Mouse (Mus musculus) intestine, embryonic 16.5 days (tissue): ENCODE measurements around the gene Cep95. TPM values are rescaled to one million over a fixed set of nuclear protein-coding genes. Genes with fewer than 3 reads are reported as not detected.

Source experiments
- ATAC-seq: fragments of 200-750 bp; cut with Nextera tagmentation; 2 replicates; pipeline ENCODE4 v1.8.0; 2017; ENCODE audit warnings: moderate TSS enrichment, moderate library complexity
- H3K27ac ChIP-seq: fragments of 300-500 bp; sonication (generic); 2 replicates; pipeline ENCODE4 v1.5.1; 2014; ENCODE audit warnings: mild to moderate bottlenecking, low read length
- H3K27me3 ChIP-seq: fragments of 300-500 bp; sonication (generic); replicated peaks from 2 replicates; pipeline ENCODE4 v1.6.1; 2014; ENCODE audit warnings: low read length, control low read depth, mixed read lengths; ENCODE audit not compliant: control insufficient read depth, insufficient read depth
- H3K36me3 ChIP-seq: fragments of 300-500 bp; sonication (generic); 2 replicates; pipeline ENCODE4 v1.6.1; 2014; ENCODE audit warnings: low read length, control low read depth; ENCODE audit not compliant: control insufficient read depth, insufficient read depth
- H3K4me1 ChIP-seq: fragments of 300-500 bp; sonication (generic); 2 replicates; pipeline ENCODE4 v1.6.1; 2014; ENCODE audit warnings: low read length, control low read depth, mixed read lengths; ENCODE audit not compliant: control insufficient read depth, insufficient read depth
- H3K4me2 ChIP-seq: fragments of 300-500 bp; sonication (generic); 2 replicates; pipeline ENCODE4 v1.6.1; 2014; ENCODE audit warnings: low read depth, low read length, control low read depth
- H3K4me3 ChIP-seq: fragments of 300-500 bp; sonication (generic); 2 replicates; pipeline ENCODE4 v1.5.1; 2014; ENCODE audit warnings: mild to moderate bottlenecking, low read length
- H3K9ac ChIP-seq: fragments of 300-500 bp; sonication (generic); 2 replicates; pipeline ENCODE4 v1.6.1; 2014; ENCODE audit warnings: low read depth, low read length
- H3K9me3 ChIP-seq: fragments of 300-500 bp; sonication (generic); 2 replicates; pipeline ENCODE4 v1.6.1; 2016; ENCODE audit warnings: low read length, control low read depth; ENCODE audit not compliant: control insufficient read depth
- WGBS: fragments of 180-500 bp; shearing (Covaris S2); extraction: QIAGEN DNeasy Blood & Tissue Kit; methylation state at CpG from one replicate; pipeline ENCODE4 v1.1.7; 2014; 5-methylcytosine and 5-hydroxymethylcytosine counted together
- polyA plus RNA-seq: library from polyadenylated mRNA; unstranded; fragments of >200 nt; fragmentation: Nextera tagmentation; extraction: Ambion mirVana; gene quantifications from 2 replicates; pipeline ENCODE4 v1.2.1, GENCODE M21; 2015

Gene Cep95
- polyA plus RNA-seq, 1 experiment from 2014 or later, result 16.3 TPM

DNA sequence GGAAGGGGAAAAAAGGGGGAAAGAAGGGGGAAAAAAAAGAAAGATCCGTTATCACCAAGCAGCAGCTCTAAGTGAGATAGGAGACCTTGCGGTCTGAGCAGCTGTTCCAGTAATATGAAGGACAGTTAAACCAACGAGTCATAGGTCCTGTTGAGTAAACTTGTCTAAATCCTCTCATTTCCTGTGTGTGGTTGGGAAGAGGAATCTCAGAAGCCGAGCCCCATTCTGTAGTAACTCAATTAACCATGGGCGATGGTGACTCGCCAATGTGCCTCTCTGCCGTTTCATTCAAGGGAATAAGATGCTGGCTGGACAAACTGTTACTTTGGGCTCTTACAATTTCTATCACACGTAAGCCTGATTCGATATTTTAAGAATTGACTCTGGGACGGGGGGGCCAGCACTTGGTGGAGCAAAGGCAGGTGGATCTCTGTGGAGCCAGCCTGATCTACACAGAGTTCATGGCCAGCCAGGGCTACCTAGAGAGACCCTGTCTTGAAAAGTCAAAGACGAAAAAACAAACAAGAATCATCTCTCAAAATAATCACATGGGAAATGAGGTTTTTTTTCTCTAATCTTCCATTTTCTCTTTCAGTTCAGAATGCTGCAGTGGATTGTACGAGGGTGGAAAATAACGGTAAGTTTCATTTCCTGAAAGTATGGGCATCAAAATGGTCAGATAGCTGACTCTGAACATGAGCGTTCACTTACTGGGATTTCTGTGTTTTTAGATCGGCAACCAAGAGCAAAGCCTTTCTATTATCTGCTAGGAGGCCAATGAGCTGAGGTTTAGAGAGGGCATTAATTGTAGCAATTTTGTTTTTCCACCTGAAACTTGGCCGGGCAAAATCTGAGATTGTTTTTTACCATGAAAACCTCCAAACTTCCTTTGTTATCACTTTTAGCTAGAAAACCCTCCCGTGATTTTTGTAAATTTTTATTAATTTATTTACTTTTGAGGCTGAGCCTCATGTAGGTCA is 37.7 kb upstream of the Cep95 start, which contains the start of gene Milr1:
Milr1 (plus strand) TSS at position 188 of the 980 bp plus-strand sequence.
- H3K27me3 ChIP-seq, result no peaks in the 10 kb centered on the region
- H3K36me3 ChIP-seq, result no peaks in the 10 kb centered on the region
- no peaks in the 10 kb centered on the region for H3K4me1 ChIP-seq
- no peak within 1 kb of the TSS for H3K4me3 ChIP-seq
- 77% methylated on average over 17 of the region's 17 CpGs for WGBS
- H3K27ac ChIP-seq, result no peak within 1 kb of the TSS
- H3K9ac ChIP-seq, result no peak within 1 kb of the TSS
- no peak for ATAC-seq
- 0 out of 2 replicates have a peak, but pooled peaks cover 3% of the 10 kb centered on the region for H3K9me3 ChIP-seq
- no peak within 1 kb of the TSS for H3K4me2 ChIP-seq

DNA sequence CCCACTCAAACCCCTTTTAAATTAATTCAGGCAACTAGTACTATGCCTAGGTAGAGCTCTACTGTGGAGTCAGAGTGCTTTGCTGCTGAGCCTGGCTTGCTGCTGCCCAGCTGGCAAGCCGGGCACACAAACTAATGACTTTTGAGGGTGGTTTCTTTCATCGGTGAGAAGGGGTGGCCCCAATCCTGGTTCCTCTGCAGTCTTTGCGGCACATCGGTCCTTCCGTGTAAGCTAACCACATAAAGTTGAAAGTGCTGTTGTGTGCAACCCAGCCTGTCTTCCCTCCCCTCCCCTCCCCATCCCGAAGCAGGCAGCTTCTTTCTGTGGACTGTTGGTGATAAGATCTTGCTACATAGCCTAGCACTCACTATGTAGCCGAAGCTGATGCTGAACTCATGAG is 36.9 kb upstream of the Cep95 start:
- WGBS, result 68% methylated on average over 7 of the region's 7 CpGs
- no peak for ATAC-seq
- no peak overlapping the region for H3K4me2 ChIP-seq
- no peak overlapping the region for H3K9ac ChIP-seq
- no peak overlapping the region for H3K27ac ChIP-seq
- no peak overlapping the region for H3K4me3 ChIP-seq
- no peaks in the 10 kb centered on the region for H3K27me3 ChIP-seq
- H3K36me3 ChIP-seq, result no peaks in the 10 kb centered on the region
- H3K9me3 ChIP-seq, result 0 out of 2 replicates have a peak, but pooled peaks cover 2% of the 10 kb centered on the region
- no peaks in the 10 kb centered on the region for H3K4me1 ChIP-seq

DNA sequence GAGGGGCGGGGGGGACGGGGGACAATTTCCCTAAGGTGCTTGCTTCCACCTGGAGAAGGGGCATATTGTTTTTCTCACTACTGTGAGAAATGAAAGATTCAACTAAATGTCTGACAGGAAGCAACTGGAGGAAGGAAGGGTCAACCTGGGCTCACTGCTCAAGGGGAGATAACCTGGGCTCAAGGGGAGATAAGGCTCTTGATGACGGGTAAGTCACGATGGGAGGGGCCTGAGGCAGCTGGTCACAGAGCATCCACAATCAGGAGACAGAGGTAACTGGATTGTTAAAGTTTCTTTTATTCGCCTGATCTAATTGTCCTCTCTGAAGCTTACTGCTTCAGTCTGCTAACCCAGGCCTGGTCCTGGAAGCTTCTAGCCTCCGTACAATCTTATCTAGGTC is 35.7 kb upstream of the Cep95 start:
- Histone ChIP-seq H3K4me2 (no peak overlapping the region), H3K4me3 (no peak overlapping the region), H3K27me3 (no peaks in the 10 kb centered on the region), H3K9ac (no peak overlapping the region), H3K27ac (no peak overlapping the region), H3K4me1 (no peaks in the 10 kb centered on the region), H3K36me3 (no peaks in the 10 kb centered on the region), H3K9me3 (no peaks in the 10 kb centered on the region)
- 68% methylated on average over 6 of the region's 6 CpGs for WGBS
- no peak for ATAC-seq

DNA sequence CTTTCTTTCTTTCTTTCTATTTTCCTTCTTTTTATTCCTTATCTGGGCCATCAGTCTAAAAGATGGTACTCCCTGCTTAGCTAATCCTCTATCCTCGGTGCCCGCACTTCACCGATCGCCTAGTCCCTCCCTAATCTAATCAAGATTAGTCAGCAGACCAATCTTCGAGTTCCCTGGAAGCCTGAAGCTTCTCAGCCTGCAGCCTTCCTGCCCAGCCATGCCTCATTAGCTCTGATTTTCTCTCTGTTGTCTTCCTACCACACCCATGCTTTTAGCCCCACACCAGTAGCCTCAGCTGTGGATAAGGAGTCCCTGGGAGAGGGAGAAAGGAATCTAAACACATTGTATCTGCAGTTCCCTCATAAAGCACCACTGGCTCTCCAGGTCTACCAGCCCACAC is 33.5 kb upstream of the Cep95 start:
- WGBS, result 45% methylated on average over 5 of the region's 5 CpGs
- ATAC-seq, result no peak
- H3K27ac ChIP-seq, result no peak overlapping the region
- H3K4me1 ChIP-seq, result no peaks in the 10 kb centered on the region
- H3K4me2 ChIP-seq, result no peak overlapping the region
- H3K9ac ChIP-seq, result no peak overlapping the region
- no peaks in the 10 kb centered on the region for H3K36me3 ChIP-seq
- H3K4me3 ChIP-seq, result no peak overlapping the region
- no peaks in the 10 kb centered on the region for H3K9me3 ChIP-seq
- H3K27me3 ChIP-seq, result no peaks in the 10 kb centered on the region

DNA sequence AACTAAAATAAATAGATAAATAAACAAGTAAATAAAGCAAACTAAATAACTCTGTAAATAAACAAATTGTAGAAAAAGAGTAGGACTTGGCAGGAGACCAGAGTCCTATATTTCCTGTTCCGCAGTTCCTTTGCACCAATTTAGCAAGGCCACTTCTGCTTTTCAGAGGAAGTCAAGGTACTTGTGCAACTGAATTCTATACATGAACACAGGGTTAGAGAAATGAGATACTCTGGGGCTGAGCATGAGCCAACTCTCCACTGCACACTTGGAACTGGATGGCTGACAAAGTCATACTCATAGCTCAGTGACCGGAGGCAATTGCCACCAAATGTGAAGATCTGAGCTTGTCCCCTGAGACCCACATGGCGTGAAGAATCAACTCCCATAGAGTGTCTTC is 30.0 kb upstream of the Cep95 start:
- WGBS, result 90% methylated on average over 3 of the region's 3 CpGs
- H3K27ac ChIP-seq, result no peak overlapping the region
- no peak overlapping the region for H3K4me3 ChIP-seq
- H3K9ac ChIP-seq, result no peak overlapping the region
- H3K4me1 ChIP-seq, result peaks cover 11% of the 10 kb centered on the region
- ATAC-seq, result no peak
- H3K9me3 ChIP-seq, result no peaks in the 10 kb centered on the region
- H3K27me3 ChIP-seq, result no peaks in the 10 kb centered on the region
- no peak overlapping the region for H3K4me2 ChIP-seq
- no peaks in the 10 kb centered on the region for H3K36me3 ChIP-seq

DNA sequence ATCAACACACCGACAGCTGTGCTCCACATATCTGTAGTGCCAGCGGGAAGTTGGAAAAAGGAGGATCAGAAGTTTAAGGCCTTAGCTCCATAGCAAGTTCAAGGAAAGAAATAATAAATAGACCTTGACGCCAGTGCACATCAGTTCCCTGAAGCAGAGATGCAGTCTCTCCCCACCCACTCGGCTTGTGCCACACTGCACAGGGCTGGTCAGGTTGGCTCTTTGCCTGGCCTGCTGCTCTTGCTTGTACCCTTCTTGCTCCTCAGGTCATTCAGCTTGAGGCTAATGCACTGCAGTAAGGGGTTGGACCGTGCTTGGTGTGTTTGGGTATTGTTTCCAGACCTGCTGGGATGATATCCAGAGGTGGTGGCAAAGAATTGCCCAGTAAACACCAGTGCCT is 28.5 kb upstream of the Cep95 start:
- Histone ChIP-seq H3K27me3 (no peaks in the 10 kb centered on the region), H3K4me3 (no peak overlapping the region), H3K27ac (no peak overlapping the region), H3K4me1 (peaks cover 11% of the 10 kb centered on the region), H3K4me2 (no peak overlapping the region), H3K9ac (no peak overlapping the region), H3K9me3 (no peaks in the 10 kb centered on the region), H3K36me3 (no peaks in the 10 kb centered on the region)
- ATAC-seq, result no peak
- 88% methylated on average over 5 of the region's 5 CpGs for WGBS

DNA sequence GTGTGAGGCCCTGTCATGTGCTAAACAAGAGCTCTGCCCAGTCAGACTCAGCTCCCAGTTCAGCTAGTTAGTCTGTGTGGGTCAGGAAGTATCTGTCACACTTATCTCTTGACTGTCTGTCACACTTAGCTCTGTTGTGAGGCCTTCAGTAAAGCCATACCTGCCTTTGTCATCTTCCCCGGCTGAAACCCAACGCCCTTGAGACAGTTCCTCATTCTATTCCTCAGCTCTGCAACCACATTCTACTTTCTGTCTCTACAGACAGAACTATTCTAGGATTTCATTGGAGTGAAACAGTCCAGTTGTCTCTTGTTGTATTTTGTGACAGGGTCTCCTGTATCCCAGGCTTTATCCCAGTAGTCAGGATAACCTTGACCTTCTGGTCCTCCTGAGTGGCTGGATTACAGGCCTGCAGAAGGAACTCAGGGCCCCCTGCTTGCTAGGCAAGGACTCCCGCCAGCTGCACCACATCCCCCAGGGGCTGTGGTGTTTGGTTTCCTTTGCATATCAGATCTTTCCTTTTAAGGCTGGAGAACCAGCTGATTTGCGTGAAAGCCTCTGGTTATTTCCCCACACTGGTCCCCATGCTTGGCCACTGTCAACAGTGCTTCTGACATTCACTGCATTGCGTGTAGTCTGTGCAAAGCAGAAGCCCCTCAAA is 26.8 kb upstream of the Cep95 start:
- Histone ChIP-seq H3K9me3 (no peaks in the 10 kb centered on the region), H3K27ac (peak overlapping the region; percentile 53), H3K4me2 (no peak overlapping the region), H3K27me3 (no peaks in the 10 kb centered on the region), H3K9ac (no peak overlapping the region), H3K4me1 (peaks cover 11% of the 10 kb centered on the region), H3K36me3 (no peaks in the 10 kb centered on the region; the same call in 1 of the 2 replicates), H3K4me3 (no peak overlapping the region)
- peak; percentile 77 for ATAC-seq
- 20% methylated on average over 5 of the region's 5 CpGs for WGBS

DNA sequence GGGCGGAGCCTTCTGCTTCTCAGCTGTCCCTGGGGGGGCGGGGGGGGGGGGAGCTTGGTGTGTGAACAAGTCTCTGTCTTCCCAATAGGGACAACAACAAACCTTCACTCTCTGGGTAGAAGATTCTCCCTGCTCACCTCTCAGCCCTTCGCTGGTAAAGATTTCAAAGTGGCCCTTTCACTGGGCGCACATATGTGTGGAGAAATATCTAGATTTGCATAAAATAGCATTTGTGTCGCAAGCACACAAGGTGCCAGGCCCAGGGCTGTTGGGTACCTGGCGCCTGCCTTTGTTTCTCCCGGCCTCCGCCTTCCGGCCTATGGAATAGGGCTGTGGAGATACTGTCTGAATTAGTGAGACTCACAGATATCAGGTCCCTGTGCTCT is 26.3 kb upstream of the Cep95 start:
- H3K4me3 ChIP-seq, result no peak overlapping the region
- no peak overlapping the region for H3K9ac ChIP-seq
- no peaks in the 10 kb centered on the region for H3K27me3 ChIP-seq
- H3K4me1 ChIP-seq, result peaks cover 11% of the 10 kb centered on the region
- ATAC-seq, result peak; percentile 17; the same call in 1 of the 2 replicates
- H3K4me2 ChIP-seq, result no peak overlapping the region
- peaks cover 3% of the 10 kb centered on the region for H3K36me3 ChIP-seq
- WGBS, result 72% methylated on average over 9 of the region's 9 CpGs
- peak overlapping the region; percentile 53 for H3K27ac ChIP-seq
- no peaks in the 10 kb centered on the region for H3K9me3 ChIP-seq

DNA sequence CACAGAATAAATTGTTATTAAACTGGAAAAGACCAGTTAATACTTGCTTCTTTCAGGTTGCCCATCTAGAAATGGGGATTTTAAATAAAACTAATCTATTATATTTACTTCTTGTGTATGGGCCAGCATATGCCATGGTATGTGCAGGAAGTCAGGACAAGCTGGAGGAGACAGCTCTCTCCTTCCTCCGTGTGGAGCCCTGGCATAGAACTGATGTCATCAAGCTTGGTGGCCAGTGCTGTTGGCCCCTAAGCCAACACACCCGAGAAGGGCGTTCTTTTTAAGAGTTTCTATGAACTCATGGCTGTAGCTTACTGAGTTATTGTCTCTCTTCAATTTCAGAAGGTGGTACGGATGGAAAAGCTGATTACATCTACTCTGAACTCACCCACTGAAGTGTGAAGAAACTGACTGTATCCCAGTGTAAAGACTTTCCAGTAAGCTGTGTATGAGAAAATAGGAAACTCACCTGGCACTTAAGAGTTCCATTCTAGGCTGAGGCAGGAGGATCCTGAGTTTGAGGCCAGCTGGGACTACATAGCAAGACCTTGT is 22.4 kb upstream of the Cep95 start:
- no peaks in the 10 kb centered on the region for H3K27me3 ChIP-seq
- no peak overlapping the region for H3K27ac ChIP-seq
- H3K36me3 ChIP-seq, result peaks cover 22% of the 10 kb centered on the region
- H3K4me1 ChIP-seq, result peaks cover 8% of the 10 kb centered on the region
- 91% methylated on average over 4 of the region's 4 CpGs for WGBS
- no peak overlapping the region for H3K9ac ChIP-seq
- no peak for ATAC-seq
- no peak overlapping the region for H3K4me3 ChIP-seq
- no peak overlapping the region for H3K4me2 ChIP-seq
- H3K9me3 ChIP-seq, result no peaks in the 10 kb centered on the region
